Mouse (Mus musculus): Measurements from ENCODE around the gene Hk2.

Hk2 gene

DNA sequence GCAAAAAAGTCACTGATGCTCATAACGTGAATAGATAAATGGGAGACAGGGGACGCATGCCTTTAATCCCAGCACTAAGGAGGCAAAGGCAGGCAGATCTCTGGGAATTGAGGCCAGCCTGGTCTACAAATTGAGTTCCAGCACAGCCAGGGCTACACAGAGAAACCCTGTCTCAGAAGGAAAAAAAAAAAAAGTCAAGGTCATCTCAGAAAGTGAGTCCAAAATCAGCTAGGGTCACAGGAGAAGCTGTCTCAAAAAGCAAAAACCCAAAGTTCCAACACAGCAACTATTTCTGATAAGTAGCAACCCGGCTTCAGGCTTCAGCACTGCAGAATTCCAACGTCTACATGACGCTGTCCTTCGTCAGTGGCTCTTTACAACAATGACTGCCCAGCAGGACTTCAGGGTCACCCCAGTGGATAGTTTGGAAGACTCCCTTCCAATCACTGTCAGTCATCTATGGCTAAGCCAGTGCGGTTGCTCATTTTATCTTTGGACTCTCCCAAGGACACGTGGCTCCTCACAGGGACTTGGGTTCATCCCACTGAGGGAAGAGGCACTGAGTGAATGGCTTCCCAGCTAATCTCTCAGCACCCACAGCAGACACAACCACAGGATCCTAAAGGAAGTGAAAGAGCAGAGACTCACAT is 33.3 kb downstream of the Hk2 start:
- no peak for DNase-seq (ENCODE audit: low spot score in 2 of 2)

DNA sequence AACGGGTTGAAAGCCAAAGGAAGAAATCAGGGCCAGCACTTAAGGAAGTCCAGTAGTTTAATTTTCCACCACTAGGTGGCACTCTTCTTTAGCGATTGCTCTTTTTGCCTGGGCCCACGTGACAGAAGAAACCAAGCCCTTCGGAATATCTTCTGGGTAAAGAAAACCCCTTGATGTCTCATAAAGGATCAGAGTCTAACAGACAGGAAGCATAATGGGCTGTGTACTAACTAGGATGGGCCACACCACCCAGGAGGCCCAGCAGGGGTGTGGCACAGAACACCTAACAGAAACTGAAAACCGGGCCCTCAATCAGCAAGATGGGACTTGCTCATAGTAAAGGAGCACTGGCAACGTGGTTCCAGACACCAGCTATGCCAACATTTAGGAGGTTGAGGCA is 34.0 kb downstream of the Hk2 start:
- DNase-seq (ENCODE audit: low spot score in 2 of 2), result peak; percentile 31 to 59

DNA sequence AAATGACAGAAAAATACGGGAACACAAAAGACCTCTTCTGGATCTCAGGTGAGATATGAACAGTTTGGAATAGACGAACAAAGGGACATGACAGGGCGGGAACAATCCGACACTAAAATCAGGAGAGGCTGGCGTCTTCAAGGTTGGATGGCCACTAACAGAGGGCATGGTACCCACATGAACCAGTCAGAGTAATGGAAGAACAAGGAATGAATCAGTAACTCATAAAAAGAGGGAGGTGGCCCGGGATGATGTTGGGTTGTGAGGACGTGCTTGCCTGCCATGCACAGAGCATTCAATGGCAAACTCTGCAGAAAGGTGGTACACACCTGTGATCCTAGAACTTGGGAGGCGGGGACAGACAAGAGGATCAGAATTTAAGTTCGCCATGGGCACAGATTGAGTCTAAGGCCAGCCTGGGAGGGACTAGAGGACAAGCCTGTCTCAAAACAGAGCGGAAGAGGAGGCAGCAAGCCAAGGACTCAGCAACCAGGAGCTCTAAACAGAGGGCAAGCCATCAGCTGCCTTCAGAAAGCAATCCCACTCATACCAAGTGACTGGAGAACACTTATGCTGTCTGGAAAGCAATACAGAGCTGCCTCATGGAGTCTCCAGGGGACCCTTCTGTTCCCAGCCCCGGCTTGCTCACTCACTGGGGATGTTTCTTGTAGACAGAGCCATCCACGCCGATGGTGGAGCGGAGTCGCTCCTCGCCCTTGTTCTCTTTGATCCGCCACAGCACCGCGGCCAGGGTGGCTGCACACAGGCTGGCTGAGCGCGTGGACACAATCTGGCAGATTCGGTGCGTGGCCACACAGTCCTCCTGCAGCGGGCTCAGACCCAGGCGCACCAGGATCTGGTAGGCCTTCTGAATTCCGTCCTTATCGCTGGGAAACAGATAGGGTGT is 36.4 kb downstream of the Hk2 start:
- no peak for DNase-seq (ENCODE audit: low spot score in 2 of 2)

DNA sequence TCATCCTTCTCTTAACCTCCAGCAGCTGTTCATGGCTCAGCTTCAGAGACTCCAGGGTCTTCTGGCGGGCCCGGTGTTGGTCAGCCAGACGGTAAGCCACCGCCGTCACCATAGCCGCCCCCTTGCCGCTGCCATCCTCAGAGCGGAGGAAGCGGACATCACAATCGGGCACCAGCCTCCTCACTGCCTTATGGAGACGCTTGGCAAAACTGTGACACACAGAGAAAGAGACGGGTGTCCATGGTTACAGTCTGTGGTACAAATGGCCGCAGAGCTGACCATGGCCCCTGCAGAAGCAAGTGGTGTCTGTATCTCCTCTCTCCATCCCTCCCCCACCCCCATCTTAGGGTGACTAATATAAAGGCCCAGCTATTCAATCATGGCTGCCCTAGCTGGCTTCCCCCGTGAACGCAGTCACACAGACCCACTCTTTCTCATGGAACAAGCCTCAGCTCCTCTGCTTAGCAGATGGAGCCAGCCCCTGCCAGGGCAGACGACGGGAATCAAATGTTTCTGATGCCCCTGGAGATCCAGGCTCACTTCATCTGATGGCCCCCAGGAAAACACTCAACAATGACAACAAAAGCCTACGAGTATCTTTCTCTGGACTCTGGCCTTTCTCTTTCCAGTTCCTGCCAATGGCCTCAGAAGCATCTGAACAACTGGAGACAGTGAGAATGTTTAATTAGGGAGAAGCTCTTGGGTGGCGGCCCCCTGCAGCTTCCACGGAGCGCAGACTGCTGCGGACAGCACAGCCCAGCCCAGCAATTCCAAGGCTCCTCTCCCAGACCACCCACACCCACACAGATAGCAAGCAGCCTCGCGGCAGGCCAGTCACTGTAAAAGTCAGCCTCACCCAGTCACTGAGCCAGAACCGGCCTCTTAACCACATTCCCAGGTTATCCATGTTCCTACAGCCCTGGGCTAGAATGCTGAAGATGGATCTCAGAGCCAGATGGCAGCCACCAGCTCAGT is 37.3 kb downstream of the Hk2 start:
- no peak for DNase-seq (ENCODE audit: low spot score in 2 of 2)

DNA sequence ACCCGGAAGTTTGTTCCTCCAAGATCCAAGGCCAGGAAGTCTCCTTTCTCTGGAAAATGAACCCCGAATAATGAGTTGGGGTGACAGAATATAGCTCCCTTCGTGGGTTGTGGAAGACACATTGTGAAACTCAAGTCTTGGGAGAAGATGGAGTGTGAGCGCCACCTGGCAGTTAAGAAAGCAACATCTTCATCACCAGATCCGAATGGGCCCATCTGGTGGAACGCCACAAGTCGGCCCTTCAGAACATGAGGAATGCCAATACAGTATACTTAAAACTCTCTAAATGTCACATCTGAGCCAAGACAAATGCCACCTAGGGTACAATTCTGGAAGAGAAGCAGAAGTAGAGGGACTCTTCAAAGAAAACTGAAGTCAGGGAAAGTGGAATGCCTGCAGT is 38.9 kb downstream of the Hk2 start:
- DNase-seq (ENCODE audit: low spot score in 2 of 2), result no peak

DNA sequence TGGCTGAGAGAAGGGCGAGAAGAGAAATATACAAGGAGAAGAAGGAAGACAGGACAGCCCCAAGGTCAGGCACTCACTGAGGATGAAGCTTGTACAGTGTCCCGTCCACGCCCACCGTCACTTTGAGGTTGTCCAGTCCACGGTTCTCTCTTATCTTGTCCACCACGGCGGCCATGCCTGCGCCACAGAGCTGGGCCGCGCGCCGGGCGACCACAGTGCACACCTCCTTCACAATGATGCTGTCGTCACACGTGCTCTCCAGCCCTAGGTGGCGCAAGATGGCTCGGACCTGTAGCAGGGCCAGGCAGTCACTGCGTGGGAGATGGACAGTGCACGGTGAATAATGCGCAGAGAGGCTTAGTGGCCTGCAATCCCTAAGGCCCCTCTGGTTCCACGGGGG is 45.6 kb downstream of the Hk2 start:
- DNase-seq (ENCODE audit: low spot score in 2 of 2), result no peak

DNA sequence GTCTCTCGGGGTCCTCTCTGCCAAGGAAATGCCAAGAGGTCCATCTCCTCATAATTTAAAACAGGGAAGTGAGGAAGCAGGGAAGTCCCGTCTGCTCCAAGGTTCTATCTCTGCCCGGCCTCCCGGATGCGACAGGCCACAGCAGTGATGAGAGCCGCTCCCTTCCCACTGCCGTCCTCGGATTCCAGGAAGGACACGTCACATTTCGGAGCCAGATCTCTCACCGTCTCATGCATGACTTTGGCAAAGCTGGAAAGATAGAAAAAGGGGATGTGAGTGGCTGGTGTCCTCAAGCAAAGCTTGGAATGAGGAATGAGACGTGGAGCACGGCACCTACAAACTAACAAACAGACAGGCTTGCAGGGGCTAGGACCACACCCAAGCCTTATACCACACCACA is 47.0 kb downstream of the Hk2 start:
- DNase-seq (ENCODE audit: low spot score in 2 of 2), result no peak

DNA sequence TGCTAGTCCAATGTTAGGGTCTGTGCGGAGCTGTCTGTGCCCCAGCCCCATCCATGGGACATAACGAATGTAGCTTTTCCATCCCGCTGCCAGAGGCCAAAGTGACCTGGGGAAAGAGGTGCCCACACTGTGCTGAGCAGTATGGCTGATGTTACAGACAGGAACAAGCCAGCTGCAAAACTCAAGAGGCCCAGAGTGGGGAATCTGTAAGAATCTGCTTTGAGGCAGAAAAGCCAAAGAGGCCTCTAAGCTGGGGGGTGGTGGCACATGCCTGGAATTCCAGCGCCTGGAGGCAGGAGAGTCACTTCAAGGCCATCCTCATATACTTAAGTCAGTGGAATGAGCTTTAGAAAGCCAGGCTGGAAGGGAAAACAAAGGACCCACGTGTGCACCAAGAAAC is 50.9 kb downstream of the Hk2 start:
- DNase-seq (ENCODE audit: low spot score in 2 of 2), result no peak

DNA sequence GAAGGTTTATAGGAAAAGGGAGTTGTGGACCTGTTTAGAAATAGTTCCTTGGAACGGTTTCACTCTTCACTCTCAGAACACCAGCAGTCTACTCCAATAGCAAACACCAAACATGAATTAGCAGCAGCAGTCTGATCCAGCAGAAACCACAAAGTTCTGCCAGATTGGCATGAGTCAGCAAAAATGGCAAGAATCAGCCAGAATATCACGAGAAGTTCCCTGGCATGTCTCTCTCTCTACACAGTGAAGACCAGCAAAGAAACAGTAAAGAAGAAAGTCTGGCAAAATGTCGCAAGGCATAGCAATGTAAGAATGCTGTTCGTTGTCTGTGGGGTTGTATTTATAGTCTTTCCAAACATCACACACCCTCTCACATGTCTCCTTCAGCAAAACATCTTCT is 58.1 kb downstream of the Hk2 start:
- no peak for DNase-seq (ENCODE audit: low spot score in 2 of 2)

DNA sequence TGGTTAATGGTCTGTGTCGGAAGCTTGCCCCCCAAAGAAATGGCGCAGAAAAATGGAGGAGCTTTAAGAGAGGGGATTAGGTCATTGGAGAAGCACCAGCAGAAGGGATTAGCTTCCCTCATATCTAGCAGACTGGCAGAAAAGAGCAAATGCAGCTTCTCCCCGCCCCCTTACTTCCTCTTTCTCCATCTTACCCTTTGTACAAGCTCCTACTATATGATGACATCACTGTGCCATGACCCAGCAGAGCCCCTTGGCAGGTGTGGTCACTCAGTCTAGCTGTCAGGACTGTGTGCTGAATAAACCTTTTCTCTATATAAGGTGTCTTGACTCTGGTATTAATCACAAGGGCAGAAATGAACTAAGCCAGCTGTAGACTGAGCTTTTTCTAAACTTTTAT is 58.6 kb downstream of the Hk2 start:
- no peak for DNase-seq (ENCODE audit: low spot score in 2 of 2)

DNA sequence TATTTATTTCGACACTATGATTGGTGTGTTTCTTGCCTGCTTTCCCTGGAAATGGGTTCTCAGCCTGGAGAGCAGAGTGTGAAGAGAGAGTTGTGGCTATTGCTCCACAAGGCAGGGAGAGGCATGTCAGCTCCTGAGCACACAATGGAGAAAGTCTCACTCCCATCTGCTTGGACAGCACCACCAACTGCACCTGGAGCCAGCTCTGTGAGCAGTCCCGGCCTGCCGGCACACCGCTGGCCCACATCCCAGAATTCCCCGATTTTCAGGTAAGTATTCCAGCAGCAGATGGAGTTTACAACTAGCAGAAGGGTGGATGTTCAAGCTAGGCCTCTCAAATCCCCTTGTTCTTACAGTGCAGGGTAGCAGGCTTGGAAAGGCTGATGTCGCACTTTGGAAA is 59.0 kb downstream of the Hk2 start:
- no peak for DNase-seq (ENCODE audit: low spot score in 2 of 2)

DNA sequence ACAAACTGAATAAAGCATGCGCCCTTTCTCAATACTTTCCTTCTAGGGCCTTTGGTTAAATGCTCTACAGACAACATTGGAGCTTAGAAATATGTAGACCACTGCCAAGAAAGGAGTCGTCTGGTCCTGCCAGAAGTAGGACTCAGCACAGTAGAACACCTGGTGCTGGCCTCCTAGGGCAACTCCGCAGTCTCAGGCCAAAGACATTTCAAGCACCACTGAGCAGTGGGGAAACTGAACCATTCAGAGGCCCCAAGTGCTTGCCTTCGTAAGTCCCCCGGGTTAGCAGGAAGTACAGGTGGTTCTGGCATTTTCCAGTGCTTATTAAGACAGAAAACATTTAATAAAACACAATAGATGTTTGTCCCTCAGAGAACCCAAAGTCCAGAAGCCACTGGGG is 59.4 kb downstream of the Hk2 start:
- no peak for DNase-seq (ENCODE audit: low spot score in 2 of 2)

DNA sequence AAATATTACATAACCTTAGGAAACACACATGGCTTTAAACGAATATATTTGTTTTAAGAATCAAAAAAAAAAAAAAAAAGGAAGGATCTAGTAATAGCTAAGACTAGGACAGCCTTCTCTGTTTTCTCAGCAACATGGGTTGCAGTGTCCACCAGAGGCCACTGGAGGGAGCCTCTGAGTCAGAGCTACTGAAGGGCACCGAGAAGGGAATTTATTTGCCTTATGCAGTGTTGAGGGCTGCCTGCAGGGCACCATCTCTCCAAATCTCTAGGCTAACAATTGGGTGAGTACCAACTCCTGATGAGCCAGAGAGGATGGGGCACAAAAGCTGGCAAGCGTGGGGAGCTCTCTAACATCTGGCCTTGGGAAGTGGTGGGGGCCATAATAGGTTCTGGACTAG is 60.0 kb downstream of the Hk2 start:
- peak; percentile 71 to 76 for DNase-seq (ENCODE audit: low spot score in 2 of 2)

DNA sequence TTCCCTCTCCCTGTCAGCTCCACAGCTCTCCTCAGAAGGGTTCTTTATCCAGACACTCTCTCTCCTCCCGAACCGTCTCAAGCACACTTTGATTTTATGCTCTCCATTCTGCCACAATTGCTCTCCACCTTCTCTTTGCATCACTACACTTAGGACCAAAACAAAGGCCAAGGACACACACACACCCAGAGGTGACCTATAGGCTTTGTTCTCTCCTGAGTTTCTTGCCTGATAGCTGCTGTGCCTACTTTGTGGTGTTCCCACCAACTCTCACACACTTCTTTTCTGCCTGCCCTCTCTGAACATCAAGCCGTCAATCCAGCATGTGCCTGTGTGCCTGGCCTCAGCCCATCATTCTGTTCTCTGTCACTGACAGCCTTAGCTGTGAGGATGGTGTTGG is 66.5 kb downstream of the Hk2 start:
- DNase-seq (ENCODE audit: low spot score in 2 of 2), result no peak

DNA sequence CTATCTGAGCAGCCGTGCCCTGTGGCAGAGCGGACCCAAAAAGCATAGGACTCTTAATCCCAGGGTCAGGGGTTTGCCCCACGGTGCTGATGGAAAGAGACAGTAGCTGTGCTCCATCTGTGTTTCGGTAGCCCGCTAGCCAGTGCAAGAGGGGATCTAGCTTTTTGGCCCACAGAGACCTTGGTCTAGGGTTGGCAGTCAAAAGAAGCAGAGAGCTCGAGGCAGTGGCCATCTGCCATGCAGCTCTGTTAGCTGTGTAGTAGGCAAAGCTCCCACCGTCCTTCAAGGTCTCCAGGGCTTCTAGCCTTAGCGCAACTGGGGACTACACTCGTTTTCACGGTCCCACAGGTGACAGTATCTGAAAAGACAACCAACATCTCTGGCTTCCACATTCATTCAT is 67.0 kb downstream of the Hk2 start:
- DNase-seq (ENCODE audit: low spot score in 2 of 2), result no peak

DNA sequence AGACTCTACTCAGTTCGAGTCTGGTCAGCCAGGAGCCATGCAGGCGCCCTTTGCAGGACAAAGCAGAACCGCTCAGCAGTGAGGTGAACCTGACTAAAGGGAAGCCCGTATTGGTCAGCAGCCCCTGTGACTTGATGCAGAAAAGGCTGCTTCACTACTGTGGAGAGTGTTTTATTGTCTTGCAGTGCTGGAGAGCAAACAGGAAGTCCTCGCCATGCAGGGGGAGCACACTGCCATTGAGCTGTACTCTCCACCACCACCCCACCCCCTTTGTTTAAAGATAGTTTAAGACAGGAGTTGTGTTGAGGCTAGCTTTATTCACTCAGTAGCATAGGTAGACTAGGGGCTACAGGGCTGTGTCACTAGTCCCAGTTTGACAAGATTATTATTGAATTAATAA is 69.0 kb downstream of the Hk2 start, which contains the start of gene Pole4:
Gene Pole4 (minus strand): TSS at position 145 of the 400 bp plus-strand sequence.
- no peak for DNase-seq (ENCODE audit: low spot score in 2 of 2)

DNA sequence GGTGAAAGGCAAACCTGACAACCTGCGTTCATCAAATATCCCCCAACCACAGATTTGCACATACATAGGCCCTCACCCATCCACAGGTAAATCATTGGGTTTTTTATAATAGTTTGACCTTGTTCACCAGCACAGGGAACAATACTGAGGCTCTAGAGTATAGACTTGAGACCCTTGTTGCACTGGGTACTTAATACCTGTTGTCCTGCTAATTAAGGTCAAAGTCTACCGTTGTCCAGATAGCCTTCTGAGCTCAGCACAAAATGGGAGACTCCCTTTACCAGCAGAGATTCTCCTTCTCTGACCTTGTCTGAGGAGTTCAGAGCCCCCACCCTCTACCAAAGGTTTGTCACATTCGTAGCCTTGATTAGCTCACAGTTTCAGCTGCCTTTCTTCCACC is 70.5 kb downstream of the Hk2 start:
- DNase-seq (ENCODE audit: low spot score in 2 of 2), result no peak

DNA sequence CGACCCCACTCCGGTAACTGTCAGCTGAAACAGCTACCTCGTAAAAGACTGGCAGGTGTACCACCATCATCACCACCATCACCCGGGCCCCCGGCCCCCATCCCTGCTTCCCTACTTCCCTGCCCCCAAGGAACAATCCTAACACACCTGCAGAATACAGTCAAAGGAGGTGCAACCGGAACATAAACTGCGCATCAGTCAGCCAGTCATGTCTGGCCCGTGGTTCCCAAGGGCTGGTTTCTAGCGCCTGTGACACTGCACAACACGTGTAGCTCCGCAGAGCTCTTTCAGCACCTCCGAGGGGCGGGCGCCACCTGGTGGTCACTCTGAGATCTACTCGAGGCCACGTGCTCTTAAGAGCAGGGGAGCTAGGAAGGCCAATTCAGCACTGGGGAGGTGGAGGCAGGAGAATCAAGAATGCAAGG is 71.6 kb downstream of the Hk2 start:
- DNase-seq (ENCODE audit: low spot score in 2 of 2), result peak; percentile 74 to 86

DNA sequence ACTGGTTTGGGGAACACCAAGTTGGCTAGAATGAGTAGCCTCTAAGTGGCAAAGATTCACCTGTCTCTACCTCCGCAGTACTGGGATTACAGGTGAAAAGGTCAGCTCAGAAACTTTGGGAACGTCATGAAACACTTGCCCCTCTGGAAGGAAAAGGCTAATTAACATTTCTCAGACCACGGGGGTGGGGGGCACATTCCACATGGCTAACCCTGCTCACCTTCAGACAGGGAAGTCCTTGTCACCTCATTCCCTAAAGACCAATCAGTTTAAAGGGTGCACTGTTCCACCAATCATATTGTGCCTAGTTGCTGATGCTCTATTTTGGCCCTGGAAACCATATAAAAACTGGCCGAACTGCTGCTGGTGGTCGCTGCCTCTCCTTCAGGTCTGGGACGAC is 73.0 kb downstream of the Hk2 start:
- no peak for DNase-seq (ENCODE audit: low spot score in 2 of 2)

DNA sequence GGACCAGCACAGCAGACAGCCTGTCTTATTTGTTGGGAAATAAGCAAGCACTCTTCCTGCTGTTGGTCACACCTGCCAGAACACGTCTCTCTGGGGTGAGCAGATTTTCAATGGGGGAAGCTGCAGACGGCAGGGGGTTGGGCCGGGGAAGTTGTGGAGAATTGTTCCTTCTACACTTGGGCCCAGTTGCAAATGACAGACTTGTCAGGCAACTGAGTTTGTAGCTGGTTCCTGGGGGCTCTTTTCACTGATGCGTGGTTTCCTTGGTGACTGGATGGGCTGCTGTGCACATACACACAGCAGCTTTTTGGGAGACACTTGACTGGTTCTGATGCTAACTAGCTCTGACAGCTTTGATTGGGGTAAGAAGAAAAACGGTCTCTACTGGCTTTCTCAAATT is 74.4 kb downstream of the Hk2 start:
- no peak for DNase-seq (ENCODE audit: low spot score in 2 of 2)

DNA sequence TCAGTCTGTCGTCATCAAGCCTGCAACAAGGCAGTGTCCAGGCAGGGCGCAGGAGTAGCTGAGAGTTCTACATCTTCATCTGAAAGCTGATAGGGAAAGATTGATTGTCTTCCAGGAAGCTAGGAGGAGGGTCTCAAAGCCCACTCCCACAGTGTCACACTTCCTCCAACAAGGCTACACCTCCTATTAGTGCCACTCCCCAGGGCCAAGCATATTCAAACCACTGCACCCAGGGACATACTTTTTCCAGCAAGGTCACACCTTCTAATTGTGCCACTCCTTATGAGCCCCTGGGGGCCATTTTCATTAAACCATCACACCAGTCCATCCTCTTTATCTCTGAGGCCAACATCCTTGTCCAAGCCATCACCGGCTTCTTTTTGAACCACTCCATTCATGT is 77.5 kb downstream of the Hk2 start:
- DNase-seq (ENCODE audit: low spot score in 2 of 2), result no peak

DNA sequence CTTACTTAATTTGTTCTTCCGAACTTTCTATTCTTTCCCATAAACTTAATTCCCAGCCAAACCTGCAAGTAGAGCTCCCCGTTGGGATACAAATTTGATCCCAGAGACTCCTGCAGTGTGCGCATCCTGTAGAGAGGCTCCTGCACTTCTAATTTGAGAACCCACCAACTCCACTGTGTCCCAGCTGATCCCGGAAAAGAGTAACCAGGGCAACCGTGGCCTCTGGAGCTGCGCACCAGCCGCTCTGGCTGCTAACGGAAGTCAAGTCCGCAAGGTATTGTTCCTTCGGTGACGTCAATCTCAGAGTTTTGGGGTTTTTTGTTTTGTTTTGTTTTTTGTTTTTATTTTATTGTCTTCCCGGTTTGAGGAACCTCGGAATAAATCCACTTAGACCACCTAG is 79.6 kb downstream of the Hk2 start:
- DNase-seq (ENCODE audit: low spot score in 2 of 2), result no peak
